In the genomic region with DNA sequence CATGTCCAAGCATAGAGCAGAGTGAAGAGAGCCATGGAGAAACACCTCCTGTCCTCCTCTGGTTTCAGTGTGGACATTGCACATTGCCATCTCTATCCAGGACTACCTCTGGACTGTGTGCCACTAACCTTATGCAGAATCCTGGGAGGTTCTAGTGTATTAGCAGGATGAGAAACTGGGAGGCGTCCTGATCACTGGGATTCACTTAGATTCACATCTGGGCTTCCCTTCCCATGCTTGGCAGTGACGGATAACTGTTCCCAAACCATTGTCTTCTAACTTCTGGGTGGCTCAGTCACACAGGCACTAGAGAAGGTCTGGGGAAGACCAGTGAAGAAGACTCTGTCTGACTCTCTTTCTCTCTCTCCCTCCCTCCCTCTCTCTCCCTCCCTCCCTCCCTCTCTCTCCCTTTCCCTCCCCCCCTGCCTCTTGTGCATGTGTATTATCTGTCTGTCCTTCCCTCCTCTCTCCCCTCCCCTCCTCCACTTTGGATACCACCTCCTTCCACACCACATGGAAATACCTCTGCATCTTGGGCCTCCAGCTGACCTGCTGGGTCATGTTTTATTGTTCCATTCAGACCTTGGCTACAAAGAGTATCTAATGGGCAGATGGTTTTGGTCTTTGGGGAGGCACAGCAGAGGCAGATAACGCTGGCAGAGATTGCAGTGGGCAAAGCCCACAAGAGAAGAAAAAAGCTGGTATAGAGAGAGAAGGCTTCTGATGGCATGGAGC, we compare ENCODE assay signal across 16 mouse cellular contexts. TPM values are rescaled to one million over a fixed set of nuclear protein-coding genes. Genes with fewer than 3 reads are reported as not detected.
DNase-seq lines count a peak whose midpoint lies in the region; ATAC-seq and TF ChIP-seq lines count a peak whose summit lies in the region.
"Had no signal": no experiment of that assay in that cellular context is flagged by ENCODE, and none has a peak within 500 bp of the region (broad histone marks: within the 10 kb centered on the region; RNA-seq: fewer than 3 reads in every experiment).

No protein-coding gene starts in this region.

- H3K4me3 ChIP-seq in heart, embryonic 10.5 days, result no peak overlapping the region
- no peak overlapping the region for H3K4me3 ChIP-seq in lung, embryonic 14.5 days (ENCODE audit: low read depth, low read length)
- H3K4me3 ChIP-seq in intestine, embryonic 14.5 days (ENCODE audit: low read depth, low read length), result no peak overlapping the region
- no peak overlapping the region for H3K4me3 ChIP-seq in stomach, embryonic 14.5 days (ENCODE audit: low read depth, low read length)
- H3K4me3 ChIP-seq: neural tube, embryonic 12.5 days had no signal

- DNase-seq in heart, embryonic 10.5 days (ENCODE audit: low spot score), result peak; percentile 69
- DNase-seq in heart, postnatal 4 days, result no peak
- DNase-seq in lung, embryonic 14.5 days, result no peak
- DNase-seq in lung, postnatal 10 days, result no peak
- DNase-seq in intestine, embryonic 14.5 days (ENCODE audit: low spot score), result no peak
- no peak for DNase-seq in left cerebral cortex, postnatal 10 days (ENCODE audit: extremely low spot score in 1 of 2, low spot score in 2 of 2)
- DNase-seq in cerebellum, postnatal 25 days, result no peak
- DNase-seq: adrenal gland, postnatal 36 days; liver; midbrain, embryonic 14.5 days had no signal

- H3K27me3 ChIP-seq in heart, embryonic 10.5 days (ENCODE audit: insufficient read depth, poor library complexity, severe bottlenecking), result peaks cover 24% of the 10 kb centered on the region; the same call in 1 of the 2 replicates
- no peaks in the 10 kb centered on the region for H3K27me3 ChIP-seq in lung, embryonic 14.5 days (ENCODE audit: insufficient read depth, low read length)
- no peaks in the 10 kb centered on the region for H3K27me3 ChIP-seq in intestine, embryonic 14.5 days (replicated peaks; ENCODE audit: control insufficient read depth, insufficient read depth, low read length)
- no peaks in the 10 kb centered on the region for H3K27me3 ChIP-seq in stomach, embryonic 14.5 days (ENCODE audit: control insufficient read depth, insufficient read depth, low read length)
- H3K27me3 ChIP-seq: neural tube, embryonic 12.5 days had no signal

- no peak for ATAC-seq in lung, embryonic 14.5 days (ENCODE audit: insufficient read depth)
- ATAC-seq in intestine, embryonic 14.5 days (replicated peaks; ENCODE audit: low FRiP score, low TSS enrichment, low read depth), result no peak
- ATAC-seq in stomach, embryonic 14.5 days (ENCODE audit: insufficient number of reproducible peaks, insufficient read depth, low FRiP score, low read depth), result no peak
- ATAC-seq: hindbrain, postnatal 0 days had no signal

- TF ChIP-seq CTCF in lung, embryonic 14.5 days (IDR thresholded peaks at IDR 0.05; ENCODE audit: low read depth), result no peak

- peaks cover 9% of the 10 kb centered on the region; the same call in 1 of the 2 replicates for H3K4me1 ChIP-seq in heart, embryonic 10.5 days
- no peaks in the 10 kb centered on the region for H3K4me1 ChIP-seq in lung, embryonic 14.5 days (ENCODE audit: insufficient read depth)
- H3K4me1 ChIP-seq in intestine, embryonic 14.5 days (replicated peaks; ENCODE audit: control insufficient read depth, insufficient read depth, low read length), result peaks cover 21% of the 10 kb centered on the region
- peaks cover 15% of the 10 kb centered on the region for H3K4me1 ChIP-seq in stomach, embryonic 14.5 days (ENCODE audit: control insufficient read depth, insufficient read depth, low read length)

- H3K9me3 ChIP-seq in heart, embryonic 10.5 days, result no peaks in the 10 kb centered on the region
- no peaks in the 10 kb centered on the region for H3K9me3 ChIP-seq in lung, embryonic 14.5 days (ENCODE audit: low read depth, low read length)
- H3K9me3 ChIP-seq in intestine, embryonic 14.5 days (ENCODE audit: control insufficient read depth, low read length), result no peaks in the 10 kb centered on the region
- no peaks in the 10 kb centered on the region for H3K9me3 ChIP-seq in stomach, embryonic 14.5 days (ENCODE audit: control insufficient read depth, low read depth, low read length)
- H3K9me3 ChIP-seq: neural tube, embryonic 12.5 days had no signal

- intact Hi-C loops in left cerebral cortex, postnatal 10 days (cut with DNase I), result no loop called here

- H3K36me3 ChIP-seq in heart, embryonic 10.5 days, result no peaks in the 10 kb centered on the region
- H3K36me3 ChIP-seq in lung, embryonic 14.5 days (ENCODE audit: insufficient read depth), result no peaks in the 10 kb centered on the region
- no peaks in the 10 kb centered on the region for H3K36me3 ChIP-seq in intestine, embryonic 14.5 days (ENCODE audit: control insufficient read depth, insufficient read depth, low read length)
- no peaks in the 10 kb centered on the region for H3K36me3 ChIP-seq in stomach, embryonic 14.5 days (ENCODE audit: control insufficient read depth, insufficient read depth, low read length)
- H3K36me3 ChIP-seq: neural tube, embryonic 12.5 days had no signal

- WGBS in heart, embryonic 10.5 days, result 57% methylated on average over 3 of the region's 3 CpGs
- 42% methylated on average over 3 of the region's 3 CpGs for WGBS in lung, embryonic 14.5 days
- WGBS in intestine, embryonic 14.5 days, result 45% methylated on average over 3 of the region's 3 CpGs
- 56% methylated on average over 3 of the region's 3 CpGs for WGBS in stomach, embryonic 14.5 days

- no peak overlapping the region for H3K27ac ChIP-seq in heart, embryonic 10.5 days
- peak overlapping the region; percentile 48; the same call in 1 of the 2 replicates for H3K27ac ChIP-seq in lung, embryonic 14.5 days (ENCODE audit: low read depth)
- peak overlapping the region; percentile 81 for H3K27ac ChIP-seq in intestine, embryonic 14.5 days (ENCODE audit: low read depth)
- H3K27ac ChIP-seq in stomach, embryonic 14.5 days (ENCODE audit: low read length), result peak overlapping the region; percentile 79
- H3K27ac ChIP-seq: hindbrain, postnatal 0 days; neural tube, embryonic 12.5 days had no signal

- H3K9ac ChIP-seq in lung, embryonic 14.5 days, result no peak overlapping the region
- H3K9ac ChIP-seq in intestine, embryonic 14.5 days (ENCODE audit: low read length), result no peak overlapping the region
- H3K9ac ChIP-seq in stomach, embryonic 14.5 days (replicated peaks; ENCODE audit: low read depth, low read length), result no peak overlapping the region
- H3K9ac ChIP-seq: neural tube, embryonic 12.5 days had no signal

- no peak overlapping the region for H3K4me2 ChIP-seq in lung, embryonic 14.5 days
- no peak overlapping the region for H3K4me2 ChIP-seq in intestine, embryonic 14.5 days (ENCODE audit: low read length)
- no peak overlapping the region for H3K4me2 ChIP-seq in stomach, embryonic 14.5 days (replicated peaks; ENCODE audit: low read depth, low read length)
- H3K4me2 ChIP-seq: neural tube, embryonic 12.5 days had no signal

RNA-seq across cellular contexts. Expression of gene Mlph, which starts 11.5 kb away (rescaled TPM):
- 0.26 and 0.53 TPM in 2 replicates for polyA plus RNA-seq in heart, embryonic 10.5 days (2016; fragmentation: Nextera tagmentation; extraction: Ambion mirVana)
- total RNA-seq in heart, postnatal 4 days (2021), result 1 to 10 TPM; 1.0 TPM
- 0.39 and 0.42 TPM in 2 replicates for polyA plus RNA-seq in lung, embryonic 14.5 days (2014; fragmentation: Nextera tagmentation; extraction: Ambion mirVana)
- polyA plus RNA-seq in intestine, embryonic 14.5 days (2014; fragmentation: Nextera tagmentation; extraction: Ambion mirVana), result 0.60 and 0.96 TPM in 2 replicates
- 0.29 and 1.3 TPM in 2 replicates for polyA plus RNA-seq in stomach, embryonic 14.5 days (2014; fragmentation: Nextera tagmentation; extraction: Ambion mirVana)
- under 1 TPM; 0.63 to 0.88 TPM for total RNA-seq in left cerebral cortex, postnatal 10 days (2021)

RNA-seq across cellular contexts. Expression of gene Prlh, which starts 49.5 kb away (rescaled TPM):
- not detected in 2 replicates for polyA plus RNA-seq in heart, embryonic 10.5 days (2016; fragmentation: Nextera tagmentation; extraction: Ambion mirVana)
- total RNA-seq in heart, postnatal 4 days (2021), result not detected
- not detected in 2 replicates for polyA plus RNA-seq in lung, embryonic 14.5 days (2014; fragmentation: Nextera tagmentation; extraction: Ambion mirVana)
- not detected in 2 replicates for polyA plus RNA-seq in intestine, embryonic 14.5 days (2014; fragmentation: Nextera tagmentation; extraction: Ambion mirVana)
- not detected in 2 replicates for polyA plus RNA-seq in stomach, embryonic 14.5 days (2014; fragmentation: Nextera tagmentation; extraction: Ambion mirVana)
- total RNA-seq in left cerebral cortex, postnatal 10 days (2021), result not detected
- total RNA-seq: adrenal gland, postnatal 36 days; ES-E14; hindbrain, postnatal 0 days had no signal
- polyA plus RNA-seq: cortical plate, adult 2 months; midbrain, embryonic 14.5 days; neural tube, embryonic 12.5 days; thymus, postnatal 0 days had no signal

RNA-seq across cellular contexts. Expression of gene Col6a3, which starts 59.6 kb away (rescaled TPM):
- polyA plus RNA-seq in heart, embryonic 10.5 days (2016; fragmentation: Nextera tagmentation; extraction: Ambion mirVana), result 1.6 and 4.6 TPM in 2 replicates
- 100 to 1,000 TPM; 103 to 109 TPM for total RNA-seq in heart, postnatal 4 days (2021)
- polyA plus RNA-seq in lung, embryonic 14.5 days (2014; fragmentation: Nextera tagmentation; extraction: Ambion mirVana), result 63.0 and 74.6 TPM in 2 replicates
- polyA plus RNA-seq in intestine, embryonic 14.5 days (2014; fragmentation: Nextera tagmentation; extraction: Ambion mirVana), result 103 TPM in 2 replicates
- polyA plus RNA-seq in stomach, embryonic 14.5 days (2014; fragmentation: Nextera tagmentation; extraction: Ambion mirVana), result 133 and 146 TPM in 2 replicates
- 1 to 10 TPM; 5.3 to 8.8 TPM for total RNA-seq in left cerebral cortex, postnatal 10 days (2021)

Comparison
In these comparisons a context has a peak if more than half of its experiments do, and no peak if none do; other contexts are left out.
1. RNA of gene Col6a3, which starts 59.6 kb away (polyA plus RNA-seq): 133 to 146 TPM in stomach, embryonic 14.5 days, 103 TPM in intestine, embryonic 14.5 days and 63.0 to 74.6 TPM in lung, embryonic 14.5 days; 1.6 to 4.6 TPM in heart, embryonic 10.5 days; every median in the first group is over 10 times any median in the second.